Mouse (Mus musculus) embryonic facial prominence, embryonic 14.5 days (tissue): ENCODE results near the gene Rack1. TPM values are rescaled to one million over a fixed set of nuclear protein-coding genes. Genes with fewer than 3 reads are reported as not detected.
"Not testable (repeated sequence)": the region's sequence is repeated elsewhere in the genome, so short reads cannot be mapped to it uniquely, and the experiment has no call there.

Experiments
- ATAC-seq: fragments of 200-750 bp; cut with Nextera tagmentation; 2 replicates; pipeline ENCODE4 v1.8.0; 2017; ENCODE audit warnings: low read depth, moderate number of reproducible peaks, moderate TSS enrichment
- DNase-seq: peaks from one replicate; pipeline ENCODE4 v3.0.0-alpha.2; 2015; ENCODE audit warnings: low spot score
- H3K27ac ChIP-seq: fragments of 300-500 bp; sonication (generic); replicated peaks from 2 replicates; pipeline ENCODE4 v1.5.1; 2014; ENCODE audit warnings: low read depth, mild to moderate bottlenecking, low read length, moderate library complexity
- H3K27me3 ChIP-seq: fragments of 300-500 bp; sonication (generic); replicated peaks from 2 replicates; pipeline ENCODE4 v1.6.1; 2014; ENCODE audit warnings: low read length; ENCODE audit not compliant: control insufficient read depth, insufficient read depth
- H3K36me3 ChIP-seq: fragments of 300-500 bp; sonication (generic); 2 replicates; pipeline ENCODE4 v1.6.1; 2014; ENCODE audit warnings: low read length, mixed read lengths; ENCODE audit not compliant: control insufficient read depth, insufficient read depth
- H3K4me1 ChIP-seq: fragments of 300-500 bp; sonication (generic); 2 replicates; pipeline ENCODE4 v1.6.1; 2014; ENCODE audit warnings: antibody characterized with exemption, low read length; ENCODE audit not compliant: control insufficient read depth, insufficient read depth
- H3K4me2 ChIP-seq: fragments of 300-500 bp; sonication (generic); 2 replicates; pipeline ENCODE4 v1.6.1; 2014; ENCODE audit warnings: low read depth, mild to moderate bottlenecking, low read length, moderate library complexity, mixed read lengths
- H3K4me3 ChIP-seq: fragments of 300-500 bp; sonication (generic); 2 replicates; pipeline ENCODE4 v1.5.1; 2014; ENCODE audit warnings: low read depth, mild to moderate bottlenecking, low read length
- H3K9ac ChIP-seq: fragments of 300-500 bp; sonication (generic); 2 replicates; pipeline ENCODE4 v1.6.1; 2014; ENCODE audit warnings: low read depth, mild to moderate bottlenecking, low read length, moderate library complexity, mixed read lengths
- H3K9me3 ChIP-seq: fragments of 300-500 bp; sonication (generic); 2 replicates; pipeline ENCODE4 v1.6.1; 2016; ENCODE audit warnings: low read length; ENCODE audit not compliant: control insufficient read depth
- WGBS: fragments of 180-500 bp; shearing (Covaris S2); extraction: QIAGEN DNeasy Blood & Tissue Kit; methylation state at CpG from one replicate; pipeline ENCODE4 v1.1.7; 2014; 5-methylcytosine and 5-hydroxymethylcytosine counted together
- polyA plus RNA-seq: library from polyadenylated mRNA; unstranded; fragments of >200 nt; fragmentation: Nextera tagmentation; extraction: Ambion mirVana; gene quantifications from 2 replicates; pipeline ENCODE4 v1.2.1, GENCODE M21; 2014

The Rack1 gene
- 912 and 926 TPM in 2 replicates for polyA plus RNA-seq

DNA sequence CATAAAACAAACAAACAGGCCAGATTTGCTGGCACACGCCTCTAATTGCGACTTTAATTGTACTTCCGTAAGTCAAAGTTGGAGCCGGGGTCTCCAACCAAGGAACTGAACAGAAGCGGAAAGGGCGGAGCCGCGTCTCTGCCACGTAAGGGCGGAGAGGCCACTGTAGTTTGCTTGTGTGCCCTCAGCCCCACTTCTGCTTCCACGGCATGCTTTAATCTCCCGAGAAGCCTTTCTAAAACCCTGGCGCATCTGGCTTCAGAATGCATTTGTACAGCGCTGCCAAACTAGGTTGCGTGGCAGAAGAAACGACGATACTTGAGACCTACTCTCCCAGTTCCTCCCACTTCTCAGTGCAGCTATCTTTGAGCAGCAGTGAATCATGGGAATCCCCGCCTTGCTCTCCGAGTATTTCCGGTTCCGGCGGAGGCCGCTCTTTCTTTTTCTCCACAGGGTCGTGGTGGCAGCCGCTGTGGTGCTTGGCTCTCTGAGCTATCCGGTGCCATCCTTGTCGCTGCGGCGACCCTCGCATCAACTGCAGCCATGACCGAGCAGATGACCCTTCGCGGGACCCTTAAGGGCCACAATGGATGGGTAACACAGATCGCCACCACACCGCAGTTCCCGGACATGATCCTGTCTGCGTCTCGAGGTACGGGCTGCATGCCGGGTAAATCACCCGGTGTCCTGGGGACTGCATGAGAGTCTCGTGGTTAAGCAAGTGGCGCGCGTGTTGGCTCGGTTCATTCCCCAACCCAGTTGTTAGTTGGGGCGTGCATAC lies at the start of gene Rack1:
Gene Rack1, plus strand, starts transcription at position 412 of the 781 bp plus-strand sequence.
- DNase-seq (peak; percentile 97), ATAC-seq (peak; percentile 94)
- H3K36me3 ChIP-seq: peaks cover 41% of the 10 kb centered on the region
- peak within 1 kb of the TSS; percentile 93 for H3K9ac ChIP-seq
- peak within 1 kb of the TSS; percentile 70 for H3K4me3 ChIP-seq
- H3K27me3 ChIP-seq: no peaks in the 10 kb centered on the region
- under 1% methylated on average over 41 of the region's 47 CpGs for WGBS
- no peaks in the 10 kb centered on the region for H3K9me3 ChIP-seq
- peak within 1 kb of the TSS; percentile 96 for H3K27ac ChIP-seq
- peaks cover 23% of the 10 kb centered on the region for H3K4me1 ChIP-seq
- peak within 1 kb of the TSS; percentile 94 for H3K4me2 ChIP-seq

DNA sequence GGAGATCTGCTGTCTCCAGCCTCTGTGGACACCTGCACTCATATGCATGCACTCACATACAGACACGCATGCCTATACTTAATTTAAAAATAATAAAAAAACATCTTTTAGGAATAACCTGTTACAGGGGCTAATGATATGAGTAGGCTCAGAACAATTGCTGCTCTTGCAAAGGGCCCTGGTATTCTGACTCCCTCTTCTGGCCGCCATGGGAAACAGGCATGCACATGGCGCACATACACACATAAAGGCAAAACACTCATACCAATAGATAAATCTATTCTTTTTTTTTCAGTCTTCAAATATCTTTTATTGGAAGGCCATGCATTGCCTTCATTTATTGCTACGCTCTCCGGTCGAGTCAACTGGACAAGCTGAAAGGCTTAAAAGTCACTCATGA lies 49.7 kb upstream of the Rack1 start:
- H3K27me3 ChIP-seq: no peaks in the 10 kb centered on the region
- H3K36me3 ChIP-seq: no peaks in the 10 kb centered on the region
- no peak overlapping the region for H3K9ac ChIP-seq
- no peaks in the 10 kb centered on the region for H3K9me3 ChIP-seq
- ATAC-seq (no peak), DNase-seq (no peak)
- no peak overlapping the region for H3K4me2 ChIP-seq
- H3K4me1 ChIP-seq: no peaks in the 10 kb centered on the region
- H3K4me3 ChIP-seq: no peak overlapping the region
- 96% methylated on average over 6 of the region's 6 CpGs for WGBS
- no peak overlapping the region for H3K27ac ChIP-seq

DNA sequence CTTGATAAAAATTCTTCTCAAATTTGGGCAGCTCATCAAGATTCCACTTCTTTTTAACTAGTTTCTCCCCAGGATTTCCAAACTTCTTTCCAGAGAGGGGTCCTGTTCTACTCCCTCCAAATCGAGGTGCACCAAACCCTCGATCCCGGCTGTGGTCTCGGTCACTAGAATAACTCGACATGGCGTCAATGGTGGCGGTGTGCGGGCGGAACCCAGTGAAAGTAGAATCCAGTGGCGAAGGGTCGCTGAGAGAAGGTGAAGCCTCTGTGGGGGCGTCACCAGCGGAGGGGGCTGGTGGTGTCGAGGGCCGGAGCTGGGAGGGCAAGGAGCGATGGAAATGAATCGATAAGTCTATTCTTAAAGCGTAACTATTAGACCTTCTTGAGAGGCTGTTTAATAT lies 46.6 kb upstream of the Rack1 start:
- not testable (repeated sequence) for DNase-seq, H3K4me3 ChIP-seq, H3K27me3 ChIP-seq, H3K9ac ChIP-seq, H3K4me1 ChIP-seq, H3K36me3 ChIP-seq, ATAC-seq, H3K4me2 ChIP-seq, H3K27ac ChIP-seq, H3K9me3 ChIP-seq
- WGBS: 85% methylated on average over 18 of the region's 18 CpGs

DNA sequence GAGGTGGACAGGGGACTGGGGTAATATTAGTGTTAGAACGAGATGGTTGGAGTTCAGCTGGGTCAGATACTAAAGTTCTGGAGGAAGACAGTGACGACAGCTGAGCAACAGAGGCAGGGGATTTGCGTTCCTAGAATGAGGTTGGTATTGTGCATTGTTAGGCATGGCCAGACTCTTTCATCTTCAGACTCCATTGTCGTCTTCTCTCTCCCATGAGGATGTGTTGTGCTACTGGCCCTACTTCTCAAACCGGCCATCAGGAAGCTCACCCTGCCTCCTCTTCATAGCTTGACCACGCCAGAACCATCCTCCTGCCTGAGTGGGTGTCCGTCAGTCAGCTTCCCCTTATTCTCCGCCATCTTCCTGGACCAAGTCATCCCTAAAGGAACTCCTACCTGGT lies 41.1 kb upstream of the Rack1 start:
- no peaks in the 10 kb centered on the region for H3K4me1 ChIP-seq
- H3K4me3 ChIP-seq: no peak overlapping the region
- no peaks in the 10 kb centered on the region for H3K36me3 ChIP-seq
- H3K9me3 ChIP-seq: no peaks in the 10 kb centered on the region
- H3K4me2 ChIP-seq: no peak overlapping the region
- H3K9ac ChIP-seq: no peak overlapping the region
- no peak overlapping the region for H3K27ac ChIP-seq
- DNase-seq: no peak
- ATAC-seq: no peak
- no peaks in the 10 kb centered on the region for H3K27me3 ChIP-seq
- 84% methylated on average over 8 of the region's 8 CpGs for WGBS

DNA sequence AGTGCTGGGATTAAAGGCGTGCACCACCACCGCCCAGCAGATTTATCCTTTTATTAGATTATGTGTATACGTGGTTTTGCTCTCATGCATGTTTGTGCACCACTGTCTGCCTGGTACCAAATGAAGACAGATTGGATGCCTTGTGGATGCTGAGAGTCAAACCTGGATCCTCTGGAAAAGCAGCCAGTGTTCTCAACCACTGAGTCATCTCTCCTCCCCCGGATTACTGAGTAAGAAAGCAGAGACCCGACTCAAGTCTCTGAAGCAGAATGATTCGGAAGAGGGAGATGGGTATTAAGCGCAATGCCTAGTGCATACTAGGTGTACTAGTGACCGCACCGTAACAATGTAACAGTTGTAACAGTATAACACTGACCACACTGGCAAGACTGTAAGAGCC lies 36.0 kb upstream of the Rack1 start:
- no peaks in the 10 kb centered on the region for H3K27me3 ChIP-seq
- no peaks in the 10 kb centered on the region for H3K9me3 ChIP-seq
- H3K4me1 ChIP-seq: no peaks in the 10 kb centered on the region
- H3K36me3 ChIP-seq: no peaks in the 10 kb centered on the region
- H3K4me2 ChIP-seq: no peak overlapping the region
- H3K27ac ChIP-seq: no peak overlapping the region
- no peak overlapping the region for H3K9ac ChIP-seq
- no peak for ATAC-seq
- 93% methylated on average over 9 of the region's 9 CpGs for WGBS
- no peak for DNase-seq
- no peak overlapping the region for H3K4me3 ChIP-seq

DNA sequence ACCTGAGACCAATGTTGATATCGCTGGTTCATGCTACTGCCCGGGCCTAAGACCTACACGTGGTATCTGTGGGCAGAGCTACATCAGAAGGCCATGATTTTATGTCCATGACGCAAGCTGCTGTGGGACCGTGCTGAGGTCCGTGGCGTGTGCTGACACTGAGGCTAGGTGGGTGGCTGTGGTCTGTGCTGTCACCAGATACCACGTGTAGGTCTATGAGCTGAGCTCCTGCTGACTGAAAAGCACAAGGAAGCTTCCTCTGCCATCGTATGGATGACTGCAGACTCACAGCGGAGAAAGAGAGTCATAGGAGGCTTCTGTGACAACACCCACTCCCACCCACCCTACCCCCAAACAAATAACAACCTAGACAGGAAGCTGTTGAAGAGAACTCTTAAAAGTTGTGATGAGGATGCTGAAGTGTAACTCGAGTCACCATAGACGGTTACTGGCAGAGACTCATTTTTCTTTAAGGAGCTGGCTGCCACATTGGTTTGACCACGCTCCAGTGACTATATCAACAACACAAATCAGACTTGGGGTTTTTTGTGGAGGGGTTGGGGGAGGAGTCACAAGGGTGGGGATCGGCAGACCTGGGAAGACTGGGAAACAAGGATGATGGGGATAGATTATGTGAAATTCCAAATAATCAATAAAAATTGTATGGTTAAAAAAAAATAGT lies 32.8 kb upstream of the Rack1 start:
- ATAC-seq (no peak), DNase-seq (no peak)
- no peaks in the 10 kb centered on the region for H3K36me3 ChIP-seq
- no peak overlapping the region for H3K9ac ChIP-seq
- H3K9me3 ChIP-seq: no peaks in the 10 kb centered on the region
- WGBS: 77% methylated on average over 14 of the region's 14 CpGs
- no peak overlapping the region for H3K4me2 ChIP-seq
- no peak overlapping the region for H3K27ac ChIP-seq
- no peaks in the 10 kb centered on the region for H3K4me1 ChIP-seq
- no peak overlapping the region for H3K4me3 ChIP-seq
- no peaks in the 10 kb centered on the region for H3K27me3 ChIP-seq

DNA sequence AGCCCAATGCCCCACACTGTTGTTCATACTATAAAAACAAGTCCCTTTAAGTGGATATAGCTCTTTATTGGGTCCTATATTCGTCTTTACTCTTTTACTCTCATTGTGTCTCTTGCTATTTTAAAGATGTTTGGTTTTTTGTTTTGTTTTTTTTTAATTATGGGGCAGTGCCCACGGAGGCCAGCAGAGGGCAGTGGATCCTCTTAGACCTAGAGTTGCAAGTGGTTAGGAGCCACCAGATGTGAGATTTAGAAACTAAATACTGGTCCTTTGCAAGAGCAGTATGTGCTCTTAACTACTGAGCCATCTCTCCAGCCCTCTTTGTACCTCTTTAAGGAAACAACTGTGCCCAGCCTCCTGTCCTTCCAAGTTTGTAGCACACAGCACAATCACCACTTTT lies 28.4 kb upstream of the Rack1 start:
- Histone ChIP-seq H3K4me2 (no peak overlapping the region), H3K36me3 (no peaks in the 10 kb centered on the region), H3K9ac (no peak overlapping the region), H3K27me3 (no peaks in the 10 kb centered on the region), H3K9me3 (no peaks in the 10 kb centered on the region), H3K4me1 (no peaks in the 10 kb centered on the region), H3K4me3 (no peak overlapping the region), H3K27ac (no peak overlapping the region)
- DNase-seq (no peak), ATAC-seq (no peak)
- WGBS: 12% methylated on average over 2 of the region's 2 CpGs

DNA sequence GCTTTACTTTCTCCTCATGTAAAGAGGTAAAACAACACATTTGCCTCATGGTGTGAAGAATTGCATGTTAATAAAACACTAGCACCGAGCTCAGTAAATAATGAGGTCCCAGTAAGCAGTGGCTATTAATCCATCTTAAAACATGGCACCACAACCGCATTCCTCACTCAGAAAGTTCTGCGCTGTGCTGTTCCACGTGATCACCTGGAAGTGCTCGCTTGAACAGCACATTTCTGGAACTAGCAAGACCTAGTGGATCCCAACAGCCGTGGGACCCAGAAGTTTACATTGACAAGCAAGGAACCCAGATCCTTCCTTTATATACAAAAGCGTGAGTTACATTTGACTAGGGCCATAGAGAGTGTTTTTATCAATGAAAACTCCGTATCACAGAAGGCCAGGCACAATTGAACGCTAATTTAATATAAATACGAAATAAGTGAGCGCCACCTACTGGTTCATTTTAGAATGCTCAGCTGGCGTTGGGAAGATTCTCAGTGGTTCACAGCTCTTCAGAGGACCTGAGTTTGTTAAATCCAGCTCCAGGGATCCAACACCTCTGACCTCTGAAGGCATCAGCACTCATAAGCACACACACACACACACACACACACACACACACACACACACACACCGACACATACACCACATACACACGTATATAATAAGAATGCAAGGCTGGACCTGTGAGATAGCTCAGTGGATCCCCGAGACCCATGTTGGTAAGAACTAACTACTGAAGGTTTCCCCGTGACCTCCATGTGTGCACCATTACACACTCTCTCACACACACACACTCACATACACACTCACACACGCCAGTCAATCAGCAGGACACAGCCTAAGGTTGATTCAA lies 25.5 kb upstream of the Rack1 start:
- DNase-seq (peak; percentile 62), ATAC-seq (no peak)
- H3K27ac ChIP-seq: no peak overlapping the region
- no peaks in the 10 kb centered on the region for H3K36me3 ChIP-seq
- no peaks in the 10 kb centered on the region for H3K27me3 ChIP-seq
- H3K4me3 ChIP-seq: no peak overlapping the region
- 34% methylated on average over 17 of the region's 17 CpGs for WGBS
- H3K4me1 ChIP-seq: no peaks in the 10 kb centered on the region
- no peaks in the 10 kb centered on the region for H3K9me3 ChIP-seq
- peak overlapping the region; percentile 37 for H3K4me2 ChIP-seq
- H3K9ac ChIP-seq: no peak overlapping the region
